Mouse (Mus musculus): ENCODE data around the gene Cast.

Gene Cast

DNA sequence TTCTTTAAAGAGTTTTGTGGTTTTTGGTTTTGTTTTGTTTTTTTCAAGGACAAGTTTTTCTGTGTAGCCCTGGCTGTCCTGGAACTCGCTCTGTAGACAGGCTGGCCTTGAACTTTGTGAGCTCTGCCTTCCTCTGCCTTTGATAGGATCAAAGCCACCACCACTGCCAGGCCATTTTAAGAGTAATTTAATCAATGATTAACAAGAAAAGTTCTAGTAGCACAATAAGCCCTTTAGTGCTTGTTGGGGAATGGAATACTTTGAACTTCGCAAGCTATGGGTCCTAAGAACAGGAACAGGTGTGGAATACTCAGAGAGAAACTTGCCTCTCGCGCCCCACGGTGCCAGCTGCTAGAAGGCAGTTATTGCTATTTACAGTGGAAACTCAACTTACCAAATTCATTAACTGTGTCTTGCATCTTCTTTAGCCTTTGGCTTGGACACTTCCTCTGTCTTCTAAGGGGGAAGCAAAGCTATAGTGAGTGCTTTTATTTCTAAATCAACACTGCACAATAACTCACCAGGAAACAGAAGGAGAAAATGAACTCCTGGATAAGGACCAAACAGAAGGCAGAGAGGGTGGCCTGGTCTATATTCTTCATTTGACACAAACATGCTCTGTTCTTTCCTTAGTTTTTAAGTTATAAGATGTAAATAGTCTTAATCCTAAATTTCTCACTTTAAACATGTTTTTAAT lies 113.0 kb downstream of the Cast start:
- DNase-seq (ENCODE audit: low spot score in 2 of 2), result no peak

Measured in spleen, postnatal 10 days (tissue).